Mouse (Mus musculus) limb, embryonic 14.5 days (tissue): Measurements from ENCODE around the gene Rasl10a. TPM values are rescaled to one million over a fixed set of nuclear protein-coding genes. Genes with fewer than 3 reads are reported as not detected.

Experiments used
- ATAC-seq: fragments of 200-750 bp; cut with Nextera tagmentation; 2 replicates; pipeline ENCODE4 v1.8.0; 2017; ENCODE audit warnings: low read depth, moderate number of reproducible peaks, moderate TSS enrichment; ENCODE audit not compliant: low FRiP score
- DNase-seq: peaks from one replicate; pipeline ENCODE4 v3.0.0-alpha.2; 2015; ENCODE audit warnings: low spot score
- H3K27ac ChIP-seq: fragments of 300-500 bp; sonication (generic); replicated peaks from 2 replicates; pipeline ENCODE4 v1.5.1; 2014; ENCODE audit warnings: low read depth, mild to moderate bottlenecking, low read length, moderate library complexity, mixed read lengths
- H3K27me3 ChIP-seq: fragments of 300-500 bp; sonication (generic); 2 replicates; pipeline ENCODE4 v1.6.1; 2014; ENCODE audit warnings: low read length, mixed read lengths; ENCODE audit not compliant: control insufficient read depth, insufficient read depth
- H3K36me3 ChIP-seq: fragments of 300-500 bp; sonication (generic); 2 replicates; pipeline ENCODE4 v1.6.1; 2014; ENCODE audit warnings: mild to moderate bottlenecking, low read length, moderate library complexity, mixed read lengths; ENCODE audit not compliant: control insufficient read depth, insufficient read depth
- H3K4me1 ChIP-seq: fragments of 300-500 bp; sonication (generic); 2 replicates; pipeline ENCODE4 v1.6.1; 2014; ENCODE audit warnings: antibody characterized with exemption, low read length, mixed read lengths; ENCODE audit not compliant: control insufficient read depth, insufficient read depth
- H3K4me2 ChIP-seq: fragments of 300-500 bp; sonication (generic); replicated peaks from 2 replicates; pipeline ENCODE4 v1.6.1; 2014; ENCODE audit warnings: low read depth, mild to moderate bottlenecking, low read length, moderate library complexity; ENCODE audit not compliant: severe bottlenecking
- H3K4me3 ChIP-seq: fragments of 300-500 bp; sonication (generic); replicated peaks from 2 replicates; pipeline ENCODE4 v1.5.1; 2014; ENCODE audit warnings: low read length
- H3K9ac ChIP-seq: fragments of 300-500 bp; sonication (generic); 2 replicates; pipeline ENCODE4 v1.6.1; 2014; ENCODE audit warnings: mild to moderate bottlenecking, low read depth, low read length, moderate library complexity; ENCODE audit not compliant: severe bottlenecking
- H3K9me3 ChIP-seq: fragments of 300-500 bp; sonication (generic); 2 replicates; pipeline ENCODE4 v1.6.1; 2016; ENCODE audit warnings: low read length; ENCODE audit not compliant: control insufficient read depth
- POLR2A ChIP-seq: fragments of 200-500 bp; IDR thresholded peaks from 2 replicates; pipeline ENCODE4 v1.8.0; 2012; ENCODE audit warnings: inconsistent platforms, mild to moderate bottlenecking, moderate library complexity, borderline replicate concordance; ENCODE audit not compliant: insufficient read depth, insufficient read length; ENCODE audit errors: extremely low read depth
- WGBS: fragments of 180-500 bp; shearing (Covaris S2); extraction: QIAGEN DNeasy Blood & Tissue Kit; methylation state at CpG from one replicate; pipeline ENCODE4 v1.1.7; 2014; 5-methylcytosine and 5-hydroxymethylcytosine counted together
- polyA plus RNA-seq, 2 experiments: library from polyadenylated mRNA; depleted of rRNA in 1 of 2; stranded (reverse) in 1 of 2; unstranded in 1 of 2; fragments of >200 nt; fragmentation: Nextera tagmentation in 1 of 2; extraction: Ambion mirVana in 1 of 2; gene quantifications; 2 replicates each; pipeline versions ENCODE4 v1.2.1 to v1.2.3; 2012 to 2014

Rasl10a gene
- polyA plus RNA-seq, 2 experiments, result 5.9 to 8.6 TPM

DNA sequence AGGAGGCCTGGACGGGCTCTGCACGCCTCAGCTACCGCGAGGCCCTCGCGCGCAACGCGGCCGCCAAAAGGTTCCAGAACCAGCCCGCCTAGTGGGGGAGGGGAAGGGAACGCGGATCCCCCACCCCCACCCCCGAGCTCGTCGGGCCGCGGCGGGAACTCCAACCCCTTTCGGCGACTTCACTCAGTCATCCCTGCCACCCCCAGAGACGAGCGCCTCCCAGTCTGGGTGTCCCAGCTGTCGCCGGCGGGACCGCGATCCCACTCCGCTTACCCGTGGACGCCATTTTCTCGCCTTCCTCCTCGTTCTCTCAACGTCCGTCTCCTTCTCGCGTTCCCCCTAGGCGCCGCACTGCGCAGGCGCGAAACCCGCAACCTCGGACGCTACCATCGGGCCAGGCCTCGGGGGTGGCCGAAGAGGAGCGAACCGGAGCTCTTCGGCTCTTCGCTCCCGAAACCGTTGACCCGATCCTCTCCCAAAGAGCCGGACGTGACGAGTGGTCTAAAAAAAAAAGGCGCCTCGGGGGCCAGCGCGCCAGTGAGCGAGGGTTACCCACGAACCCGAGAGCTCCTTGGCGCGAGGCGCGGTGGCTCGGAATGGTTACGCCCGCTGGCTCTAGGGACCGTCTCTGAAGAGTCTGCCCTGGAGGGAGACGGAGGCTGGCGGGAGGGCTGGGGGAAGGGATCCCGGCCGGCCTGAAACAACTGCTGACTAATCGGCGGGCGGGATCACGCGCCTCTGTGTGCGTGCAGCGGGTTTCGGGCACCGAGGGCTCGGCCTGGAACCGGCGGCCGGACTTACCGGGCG, 41.0 kb downstream of the Rasl10a start, which contains the start of the genes Rhbdd3 and Ewsr1:
Gene Rhbdd3 (plus strand): TSS at position 191 of the 807 bp plus-strand sequence.
Gene Ewsr1 (minus strand): TSS at position 531 of the 807 bp plus-strand sequence.
- Histone ChIP-seq H3K4me2 (peak within 1 kb of the TSS; percentile 84), H3K27ac (peak within 1 kb of the TSS; percentile 98), H3K9me3 (no peaks in the 10 kb centered on the region), H3K27me3 (no peaks in the 10 kb centered on the region), H3K4me1 (peaks cover 25% of the 10 kb centered on the region), H3K4me3 (peak within 1 kb of the TSS; percentile 100), H3K36me3 (peaks cover 6% of the 10 kb centered on the region; the same call in 1 of the 2 replicates), H3K9ac (peak within 1 kb of the TSS; percentile 99)
- under 1% methylated on average over 81 of the region's 92 CpGs for WGBS
- ATAC-seq (peak; percentile 90), DNase-seq (peak; percentile 93)
- peak; percentile 72; the same call in 1 of the 2 replicates for TF ChIP-seq POLR2A

DNA sequence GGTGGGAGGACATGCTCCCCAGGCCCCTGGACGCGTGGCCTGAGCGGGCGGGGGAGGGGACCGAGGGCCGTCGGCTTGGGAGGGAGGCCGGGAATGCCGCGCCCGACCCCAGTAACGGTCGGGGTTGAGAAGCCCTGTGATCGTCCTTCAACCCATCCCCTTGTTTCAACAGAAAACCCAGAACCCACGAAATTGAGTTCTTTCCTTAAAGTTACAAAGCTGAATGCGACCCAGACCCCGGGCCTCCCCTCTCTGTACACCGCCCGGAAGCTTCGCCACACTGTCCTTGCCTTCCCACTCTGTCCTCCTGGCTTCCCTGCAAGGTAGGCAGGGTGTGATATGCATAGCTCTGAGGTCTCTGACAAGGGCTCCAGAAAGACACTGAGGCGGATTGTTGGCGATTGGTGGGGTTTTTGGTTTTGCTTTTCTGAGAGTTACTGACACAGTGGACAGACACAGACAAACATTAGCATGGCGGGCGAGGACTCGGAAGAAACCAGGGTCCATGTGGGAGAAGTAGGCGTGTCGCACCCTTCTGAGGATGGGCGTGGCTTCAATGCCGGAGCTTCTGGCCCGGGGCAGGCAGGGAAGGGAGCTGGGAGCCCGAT, 41.8 kb downstream of the Rasl10a start:
- peak; percentile 51; the same call in 1 of the 2 replicates for TF ChIP-seq POLR2A
- peaks cover 25% of the 10 kb centered on the region for H3K4me1 ChIP-seq
- ATAC-seq (peak; percentile 71), DNase-seq (peak; percentile 88)
- H3K36me3 ChIP-seq, result peaks cover 13% of the 10 kb centered on the region; the same call in 1 of the 2 replicates
- H3K27me3 ChIP-seq, result no peaks in the 10 kb centered on the region
- 1% methylated on average over 27 of the region's 31 CpGs for WGBS
- peak overlapping the region; percentile 100 for H3K4me3 ChIP-seq
- no peaks in the 10 kb centered on the region for H3K9me3 ChIP-seq
- peak overlapping the region; percentile 99 for H3K9ac ChIP-seq
- H3K27ac ChIP-seq, result peak overlapping the region; percentile 98
- H3K4me2 ChIP-seq, result peak overlapping the region; percentile 84

DNA sequence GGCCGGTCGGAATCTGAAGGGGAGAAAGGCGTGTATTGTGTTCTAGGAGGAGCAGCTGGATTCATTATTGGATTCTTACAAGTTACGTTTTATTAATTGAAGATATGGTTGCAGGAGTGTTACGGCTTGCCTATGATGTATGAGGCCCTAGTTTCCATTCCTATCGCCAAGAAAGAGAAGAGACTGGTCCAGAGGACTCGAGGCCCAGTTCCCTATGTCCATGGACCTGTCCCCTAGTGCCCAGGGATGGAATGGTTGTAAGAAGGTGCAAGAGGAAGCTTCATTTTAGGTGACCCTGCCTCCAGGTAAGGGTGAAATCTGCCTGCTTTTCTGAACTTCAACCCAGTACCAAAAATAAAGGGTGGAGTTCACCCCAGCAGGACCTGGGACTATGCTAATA, 42.4 kb downstream of the Rasl10a start:
- Histone ChIP-seq H3K9ac (peak overlapping the region; percentile 99), H3K27me3 (no peaks in the 10 kb centered on the region), H3K27ac (peak overlapping the region; percentile 98), H3K4me1 (peaks cover 25% of the 10 kb centered on the region), H3K9me3 (no peaks in the 10 kb centered on the region), H3K4me2 (peak overlapping the region; percentile 84), H3K36me3 (peaks cover 15% of the 10 kb centered on the region; the same call in 1 of the 2 replicates), H3K4me3 (peak overlapping the region; percentile 100)
- TF ChIP-seq POLR2A, result no peak
- WGBS, result 1% methylated on average over 7 of the region's 7 CpGs
- DNase-seq (no peak), ATAC-seq (no peak)

DNA sequence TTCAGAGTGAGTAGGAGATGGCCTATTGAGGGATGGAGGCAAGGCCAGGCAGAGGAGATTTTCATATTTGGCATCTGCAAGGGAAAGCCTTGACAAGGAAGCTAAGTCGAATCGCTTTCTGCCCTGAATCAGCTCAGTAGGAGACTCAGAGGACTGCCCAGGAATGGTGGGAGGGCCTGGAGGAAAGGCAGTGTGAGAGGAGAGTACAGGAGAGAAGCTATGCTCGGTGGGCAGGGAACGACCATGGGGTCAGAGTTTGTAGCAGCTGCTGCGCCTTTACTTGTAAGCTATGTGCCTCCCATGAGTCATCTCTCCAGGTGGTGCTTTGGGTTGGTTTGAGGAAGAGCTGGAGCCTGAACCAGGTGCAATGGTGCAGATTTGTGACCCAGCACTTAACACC, 42.9 kb downstream of the Rasl10a start:
- H3K4me3 ChIP-seq, result peak overlapping the region; percentile 100
- ATAC-seq (no peak), DNase-seq (no peak)
- H3K9me3 ChIP-seq, result no peaks in the 10 kb centered on the region
- peak overlapping the region; percentile 84 for H3K4me2 ChIP-seq
- H3K27me3 ChIP-seq, result no peaks in the 10 kb centered on the region
- H3K4me1 ChIP-seq, result peaks cover 25% of the 10 kb centered on the region
- no peak overlapping the region for H3K27ac ChIP-seq
- TF ChIP-seq POLR2A, result no peak
- 36% methylated on average over 5 of the region's 5 CpGs for WGBS
- peaks cover 15% of the 10 kb centered on the region; the same call in 1 of the 2 replicates for H3K36me3 ChIP-seq
- no peak overlapping the region for H3K9ac ChIP-seq

DNA sequence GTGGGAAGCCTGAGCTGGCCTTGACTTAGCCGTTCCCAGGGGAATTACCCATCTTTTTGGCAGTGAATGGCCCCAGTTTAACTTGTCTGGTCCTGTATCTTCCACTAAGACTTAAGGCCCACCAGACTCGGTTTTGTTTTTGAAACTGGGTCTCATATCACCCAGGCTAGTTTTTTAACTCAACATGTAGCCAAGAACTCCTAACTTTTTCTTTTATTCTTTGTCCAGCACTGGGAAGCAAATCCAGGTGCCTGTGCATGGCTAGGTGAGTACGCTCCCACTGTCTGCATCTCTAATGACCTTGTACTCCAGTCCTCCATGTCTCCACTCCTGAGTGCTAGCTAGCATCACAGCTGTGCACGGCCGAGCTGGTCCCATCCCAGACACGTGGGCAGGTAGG, 43.7 kb downstream of the Rasl10a start:
- peaks cover 19% of the 10 kb centered on the region for H3K4me1 ChIP-seq
- no peak overlapping the region for H3K4me2 ChIP-seq
- no peaks in the 10 kb centered on the region for H3K9me3 ChIP-seq
- no peak overlapping the region for H3K4me3 ChIP-seq
- H3K27me3 ChIP-seq, result no peaks in the 10 kb centered on the region
- ATAC-seq, result no peak
- H3K9ac ChIP-seq, result no peak overlapping the region
- H3K36me3 ChIP-seq, result peaks cover 15% of the 10 kb centered on the region; the same call in 1 of the 2 replicates
- no peak for TF ChIP-seq POLR2A
- WGBS, result 61% methylated on average over 6 of the region's 6 CpGs
- no peak for DNase-seq
- H3K27ac ChIP-seq, result no peak overlapping the region
